Mouse (Mus musculus): ENCODE results near the gene Lmntd1.

GRCm38 (mm10) chr6:145374372-145374771 is 239.7 kb downstream of the Lmntd1 start:
- TF ChIP-seq CTCF (IDR thresholded peaks at IDR 0.05; ENCODE audit: borderline replicate concordance, insufficient read depth, low read length) (no peak), POLR2A (IDR thresholded peaks at IDR 0.05; ENCODE audit: low read depth, low read length) (no peak)

Measured in embryonic fibroblast, embryonic 13.5 days (primary cell).